Mouse (Mus musculus): Measurements from ENCODE around the gene Agbl4. TPM values are rescaled to one million over a fixed set of nuclear protein-coding genes. Genes with fewer than 3 reads are reported as not detected.

The Agbl4 gene
- polyA plus RNA-seq, 1 experiment: not detected

DNA sequence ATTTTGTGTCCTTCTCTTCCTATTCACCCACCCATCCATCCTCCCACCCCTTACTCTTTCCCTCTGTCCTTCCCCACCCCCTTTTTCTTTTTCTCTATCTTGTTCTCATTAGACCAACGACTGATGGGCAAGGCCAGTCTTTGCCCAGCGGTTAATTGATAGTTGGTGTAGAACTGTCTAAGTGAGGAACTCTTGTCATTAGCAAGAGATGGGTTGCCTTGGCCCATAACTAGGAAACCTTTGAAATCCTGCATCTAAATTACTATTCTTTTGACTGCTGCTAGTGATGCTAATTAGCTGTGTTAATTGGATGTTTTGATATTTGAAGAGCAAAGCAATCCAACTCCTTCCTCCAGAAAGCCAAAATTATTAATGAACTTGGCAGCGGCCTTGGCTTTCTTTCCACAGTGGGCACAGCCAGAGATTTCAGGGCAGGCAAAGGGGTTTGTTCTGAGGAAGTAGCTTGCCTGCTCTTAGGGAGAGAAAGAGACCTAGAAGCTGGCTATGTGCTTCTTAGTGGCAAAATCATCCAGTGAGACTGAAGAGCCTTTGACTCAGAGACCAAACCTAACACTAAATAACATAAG, 1238.2 kb downstream of the Agbl4 start:
- Histone ChIP-seq H3K4me3 (replicated peaks) (no peak overlapping the region), H3K9me3 (no peaks in the 10 kb centered on the region), H3K27me3 (replicated peaks) (no peaks in the 10 kb centered on the region), H3K4me1 (no peaks in the 10 kb centered on the region), H3K36me3 (replicated peaks; ENCODE audit: low read length) (no peaks in the 10 kb centered on the region)
- TF ChIP-seq GATA1 (IDR thresholded peaks at IDR 0.05; ENCODE audit: borderline replicate concordance, low read length): no peak
- no peak for TF ChIP-seq FLI1 (IDR thresholded peaks at IDR 0.05; ENCODE audit: low read length)

DNA sequence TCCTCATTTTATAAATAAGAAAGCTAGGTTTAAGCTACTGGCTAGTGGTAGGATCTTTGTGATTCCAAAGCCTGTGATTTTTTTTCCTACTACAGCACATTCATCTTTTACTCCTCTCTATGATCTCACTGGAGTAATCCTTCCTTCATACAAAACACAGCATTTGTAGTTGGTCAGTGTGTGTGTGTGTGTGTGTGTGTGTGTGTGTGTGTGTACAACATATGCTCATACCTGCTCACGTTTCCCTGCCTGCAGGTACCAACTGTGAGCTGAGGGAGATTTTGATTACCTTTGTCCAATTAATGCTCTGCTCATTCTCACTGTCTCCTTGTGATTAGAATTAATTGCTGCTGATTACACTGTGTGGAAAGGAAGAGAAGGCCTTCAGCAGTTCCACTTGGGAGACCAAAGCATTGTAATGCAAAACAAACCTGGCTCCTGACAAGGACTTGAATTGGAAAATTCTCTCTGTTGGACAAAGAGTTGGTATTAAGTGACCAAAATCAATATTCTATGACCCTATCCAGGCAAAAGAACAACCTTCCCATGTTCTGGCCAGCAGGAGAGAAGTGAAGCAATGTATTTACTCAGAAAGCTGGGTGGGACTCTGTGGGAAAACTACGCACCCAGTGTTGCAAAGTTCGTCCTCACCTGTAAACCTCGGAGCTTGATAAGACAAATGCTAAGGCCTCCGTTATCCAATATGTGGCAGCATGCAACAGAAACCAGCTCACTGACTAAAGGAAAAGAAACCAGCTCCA, 1241.7 kb downstream of the Agbl4 start:
- Histone ChIP-seq H3K9me3 (no peaks in the 10 kb centered on the region), H3K36me3 (replicated peaks; ENCODE audit: low read length) (no peaks in the 10 kb centered on the region), H3K4me3 (replicated peaks) (no peak overlapping the region), H3K27me3 (replicated peaks) (no peaks in the 10 kb centered on the region), H3K4me1 (no peaks in the 10 kb centered on the region)
- TF ChIP-seq FLI1 (IDR thresholded peaks at IDR 0.05; ENCODE audit: low read length) (no peak), GATA1 (IDR thresholded peaks at IDR 0.05; ENCODE audit: borderline replicate concordance, low read length) (no peak)

DNA sequence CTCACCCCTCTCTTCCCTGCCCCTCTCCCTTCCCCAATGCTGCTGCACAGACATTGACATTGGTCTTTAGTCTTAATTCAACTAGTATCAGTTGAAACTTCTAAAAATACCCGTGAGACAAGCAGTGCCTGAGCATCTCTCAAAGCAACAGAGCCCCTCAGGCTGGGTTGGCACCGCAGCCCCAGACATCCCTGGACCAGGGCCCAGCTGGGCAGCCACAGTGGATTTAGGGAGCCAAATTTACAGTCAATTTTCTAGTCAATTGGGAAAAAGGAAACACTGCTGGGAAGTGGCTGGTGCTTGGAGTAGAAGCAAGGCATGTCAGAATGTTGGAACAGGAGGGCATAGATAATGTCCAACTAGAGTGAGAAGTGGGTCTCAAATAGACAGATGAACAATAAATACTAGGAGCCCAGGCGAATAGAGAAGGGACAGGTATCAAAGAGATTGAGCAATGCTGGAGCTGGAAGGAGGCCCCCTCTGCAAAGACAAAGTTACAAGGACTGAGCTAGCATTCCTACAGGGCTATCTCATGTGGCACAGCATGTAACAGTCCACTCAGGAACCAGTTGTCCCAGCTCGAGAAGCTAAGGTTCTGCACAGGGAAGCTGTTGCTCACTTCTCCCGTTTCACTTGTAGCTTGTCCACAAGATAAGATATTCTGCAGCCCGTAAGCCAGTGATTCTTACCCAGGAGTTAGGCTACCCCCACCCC, 1247.8 kb downstream of the Agbl4 start:
- Histone ChIP-seq H3K36me3 (replicated peaks; ENCODE audit: low read length) (no peaks in the 10 kb centered on the region), H3K4me1 (peaks cover 9% of the 10 kb centered on the region; the same call in 1 of the 2 replicates), H3K9me3 (no peaks in the 10 kb centered on the region), H3K27me3 (replicated peaks) (no peaks in the 10 kb centered on the region), H3K4me3 (replicated peaks) (no peak overlapping the region)
- TF ChIP-seq GATA1 (IDR thresholded peaks at IDR 0.05; ENCODE audit: borderline replicate concordance, low read length) (no peak), FLI1 (IDR thresholded peaks at IDR 0.05; ENCODE audit: low read length) (no peak)

DNA sequence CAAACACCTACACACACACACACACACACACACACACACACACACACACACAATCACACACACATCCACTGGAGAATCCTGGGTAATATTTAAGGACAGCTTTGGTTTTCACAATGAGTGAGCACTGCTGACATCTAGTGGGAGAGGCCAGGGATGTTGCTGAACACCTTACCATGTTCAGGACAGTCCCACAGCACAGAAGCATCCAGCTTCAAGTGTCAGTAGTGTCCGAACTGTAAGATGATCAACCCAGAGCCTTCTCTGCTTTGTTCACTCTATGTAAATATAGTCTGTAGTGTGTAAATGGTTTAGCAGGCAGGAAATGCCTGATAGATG, 1248.3 kb downstream of the Agbl4 start:
- Histone ChIP-seq H3K36me3 (replicated peaks; ENCODE audit: low read length) (no peaks in the 10 kb centered on the region), H3K27me3 (replicated peaks) (no peaks in the 10 kb centered on the region)
- no peak for TF ChIP-seq FLI1 (IDR thresholded peaks at IDR 0.05; ENCODE audit: low read length)
- TF ChIP-seq GATA1 (IDR thresholded peaks at IDR 0.05; ENCODE audit: borderline replicate concordance, low read length): no peak

DNA sequence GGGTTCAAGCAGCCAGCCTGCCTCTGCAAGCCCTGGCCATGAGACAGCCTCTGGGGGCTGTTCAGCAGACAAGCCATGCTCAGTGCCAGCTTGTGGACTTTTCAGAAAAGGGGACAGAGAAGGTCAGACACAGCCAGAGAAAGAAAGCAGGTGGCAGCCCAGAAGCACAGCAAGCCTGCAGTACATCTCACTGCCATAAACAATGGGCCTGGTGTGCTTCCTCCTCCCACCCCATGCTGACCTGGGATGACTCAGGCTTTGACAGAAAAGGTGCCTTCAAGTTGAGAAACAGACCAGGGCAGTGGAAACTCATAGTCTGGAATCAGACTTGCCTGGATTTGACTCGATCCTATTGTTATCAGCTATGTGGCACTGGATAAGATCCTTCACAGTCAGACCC, 1256.0 kb downstream of the Agbl4 start:
- Histone ChIP-seq H3K27me3 (replicated peaks) (no peaks in the 10 kb centered on the region), H3K9me3 (no peaks in the 10 kb centered on the region), H3K36me3 (replicated peaks; ENCODE audit: low read length) (no peaks in the 10 kb centered on the region), H3K4me1 (peaks cover 12% of the 10 kb centered on the region), H3K4me3 (replicated peaks) (no peak overlapping the region)
- TF ChIP-seq GATA1 (IDR thresholded peaks at IDR 0.05; ENCODE audit: borderline replicate concordance, low read length) (no peak), FLI1 (IDR thresholded peaks at IDR 0.05; ENCODE audit: low read length) (no peak)

More for the DNA sequence above, 1248.3 kb downstream of the Agbl4 start:
- Histone ChIP-seq H3K4me1 (peaks cover 9% of the 10 kb centered on the region; the same call in 1 of the 2 replicates), H3K9me3 (no peaks in the 10 kb centered on the region), H3K4me3 (replicated peaks) (no peak overlapping the region)

DNA sequence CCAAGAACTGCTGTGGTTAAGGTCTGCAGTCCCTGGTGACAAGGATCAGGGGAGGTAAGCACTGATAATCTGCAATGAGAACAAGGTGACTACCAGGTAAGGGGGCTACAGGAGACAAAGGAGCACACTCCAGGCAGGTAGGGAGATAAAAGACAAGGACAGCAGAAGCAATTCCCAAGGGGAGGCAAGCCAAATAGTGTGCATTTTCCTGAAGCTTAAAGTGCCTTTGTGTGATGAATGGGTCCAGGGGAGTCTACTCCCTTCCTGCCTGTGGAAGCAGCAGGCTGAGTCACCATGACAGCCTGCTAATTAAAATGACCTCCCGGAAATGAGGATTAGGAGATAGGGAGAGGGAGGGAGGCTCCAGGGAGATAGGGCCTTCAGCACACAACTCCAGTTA, 1266.3 kb downstream of the Agbl4 start:
- TF ChIP-seq FLI1 (IDR thresholded peaks at IDR 0.05; ENCODE audit: low read length): no peak
- no peak for TF ChIP-seq GATA1 (IDR thresholded peaks at IDR 0.05; ENCODE audit: borderline replicate concordance, low read length)
- H3K36me3 ChIP-seq (replicated peaks; ENCODE audit: low read length): no peaks in the 10 kb centered on the region
- H3K27me3 ChIP-seq (replicated peaks): no peaks in the 10 kb centered on the region

DNA sequence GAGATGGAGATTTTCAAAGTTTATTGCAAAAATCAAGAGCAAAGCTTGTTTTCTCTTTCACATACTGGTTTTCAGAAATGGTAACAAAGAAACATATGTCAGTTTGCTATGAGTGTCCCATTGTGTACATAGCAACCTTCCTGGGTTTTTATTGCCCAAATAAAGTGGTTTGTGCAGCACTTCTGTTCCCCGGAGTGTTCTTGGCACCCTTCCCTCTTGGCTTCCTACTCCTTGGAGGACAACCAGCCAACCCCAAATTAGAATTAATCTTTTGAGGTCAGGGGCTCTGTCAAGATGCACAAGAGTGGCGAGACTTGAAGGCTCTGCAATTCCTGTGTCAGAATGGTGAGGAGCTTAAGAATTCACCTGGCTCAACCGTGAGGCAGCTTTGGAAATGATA, 1266.7 kb downstream of the Agbl4 start:
- Histone ChIP-seq H3K4me1 (peaks cover 72% of the 10 kb centered on the region), H3K27me3 (replicated peaks) (no peaks in the 10 kb centered on the region), H3K9me3 (no peaks in the 10 kb centered on the region), H3K4me3 (replicated peaks) (no peak overlapping the region), H3K36me3 (replicated peaks; ENCODE audit: low read length) (no peaks in the 10 kb centered on the region)
- TF ChIP-seq GATA1 (IDR thresholded peaks at IDR 0.05; ENCODE audit: borderline replicate concordance, low read length): no peak
- no peak for TF ChIP-seq FLI1 (IDR thresholded peaks at IDR 0.05; ENCODE audit: low read length)

More for the DNA sequence above, 1266.3 kb downstream of the Agbl4 start:
- Histone ChIP-seq H3K9me3 (no peaks in the 10 kb centered on the region), H3K4me3 (replicated peaks) (peak overlapping the region; percentile 57), H3K4me1 (peaks cover 74% of the 10 kb centered on the region)

DNA sequence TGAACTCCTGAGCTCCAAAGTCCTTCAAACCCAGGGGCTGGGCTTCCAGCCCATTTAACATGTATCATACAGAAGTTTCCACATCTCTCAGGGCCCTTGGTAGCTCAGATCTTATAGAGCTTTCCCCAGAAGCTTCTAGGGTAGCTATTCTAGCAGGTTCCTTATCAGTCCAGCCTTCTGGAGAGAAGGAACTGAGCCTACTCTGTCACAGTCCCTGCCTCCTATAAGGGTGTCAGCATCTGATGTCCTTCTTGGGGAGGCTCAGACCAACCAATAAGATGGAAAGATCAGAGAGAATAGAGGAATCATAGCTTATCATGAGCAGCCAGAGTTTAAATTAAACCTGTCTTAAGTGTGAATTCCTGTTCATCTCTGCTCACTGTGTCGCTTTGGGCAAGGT, 1269.3 kb downstream of the Agbl4 start:
- no peaks in the 10 kb centered on the region for H3K36me3 ChIP-seq (replicated peaks; ENCODE audit: low read length)
- no peaks in the 10 kb centered on the region for H3K27me3 ChIP-seq (replicated peaks)
- TF ChIP-seq GATA1 (IDR thresholded peaks at IDR 0.05; ENCODE audit: borderline replicate concordance, low read length) (no peak), FLI1 (IDR thresholded peaks at IDR 0.05; ENCODE audit: low read length) (no peak)
- no peak overlapping the region for H3K4me3 ChIP-seq (replicated peaks)
- H3K4me1 ChIP-seq: peaks cover 71% of the 10 kb centered on the region
- H3K9me3 ChIP-seq: no peaks in the 10 kb centered on the region

- H3K36me3 ChIP-seq (replicated peaks; ENCODE audit: low read length): no peaks in the 10 kb centered on the region
- no peak overlapping the region for H3K4me3 ChIP-seq (replicated peaks)
- H3K9me3 ChIP-seq: no peaks in the 10 kb centered on the region
- H3K27me3 ChIP-seq (replicated peaks): no peaks in the 10 kb centered on the region
- peaks cover 60% of the 10 kb centered on the region for H3K4me1 ChIP-seq
- TF ChIP-seq GATA1 (IDR thresholded peaks at IDR 0.05; ENCODE audit: borderline replicate concordance, low read length) (no peak), FLI1 (IDR thresholded peaks at IDR 0.05; ENCODE audit: low read length) (no peak)
Measured at GRCm38 (mm10) chr4:111669369-111669768, 1271.9 kb downstream of the Agbl4 start.

All from megakaryocyte, embryonic 14.5 days (primary cell).